Mouse (Mus musculus): ENCODE results near the gene Ticam1. TPM values are rescaled to one million over a fixed set of nuclear protein-coding genes. Genes with fewer than 3 reads are reported as not detected.

Gene Ticam1
- polyA plus RNA-seq (2012): 0.90 and 0.96 TPM in 2 replicates

- no peaks in the 10 kb centered on the region for H3K27me3 ChIP-seq (ENCODE audit: control insufficient read depth)
- peak within 1 kb of the TSS; percentile 86 for H3K4me3 ChIP-seq (replicated peaks)
- peaks cover 82% of the 10 kb centered on the region for H3K4me1 ChIP-seq (ENCODE audit: control insufficient read depth)
- TF ChIP-seq TAL1 (IDR thresholded peaks at IDR 0.05; ENCODE audit: low read length) (no peak), GATA1 (IDR thresholded peaks at IDR 0.05; ENCODE audit: low read length) (peak; percentile 76)
- no peaks in the 10 kb centered on the region for H3K9me3 ChIP-seq (ENCODE audit: control insufficient read depth, low read length)
- peaks cover 54% of the 10 kb centered on the region for H3K36me3 ChIP-seq (ENCODE audit: control insufficient read depth)
Measured at GRCm38 (mm10) chr17:56276643-56277566, at the start of gene Ticam1. Ticam1 (minus strand) TSS chr17:56276786.

- TF ChIP-seq TAL1 (IDR thresholded peaks at IDR 0.05; ENCODE audit: low read length) (no peak), GATA1 (IDR thresholded peaks at IDR 0.05; ENCODE audit: low read length) (no peak)
- Histone ChIP-seq H3K36me3 (ENCODE audit: control insufficient read depth) (peaks cover 43% of the 10 kb centered on the region), H3K9me3 (ENCODE audit: control insufficient read depth, low read length) (no peaks in the 10 kb centered on the region), H3K27me3 (ENCODE audit: control insufficient read depth) (no peaks in the 10 kb centered on the region), H3K4me3 (replicated peaks) (peak within 1 kb of the TSS; percentile 82), H3K4me1 (ENCODE audit: control insufficient read depth) (peaks cover 61% of the 10 kb centered on the region)
Measured at GRCm38 (mm10) chr17:56325450-56326152, 49.0 kb upstream of the Ticam1 start, which contains the start of gene Kdm4b. Kdm4b (plus strand) TSS chr17:56326062.

GRCm38 (mm10) chr17:56324419-56324818 is 47.8 kb upstream of the Ticam1 start:
- TF ChIP-seq GATA1 (IDR thresholded peaks at IDR 0.05; ENCODE audit: low read length) (no peak), TAL1 (IDR thresholded peaks at IDR 0.05; ENCODE audit: low read length) (no peak)
- Histone ChIP-seq H3K4me1 (ENCODE audit: control insufficient read depth) (peaks cover 60% of the 10 kb centered on the region), H3K9me3 (ENCODE audit: control insufficient read depth, low read length) (no peaks in the 10 kb centered on the region), H3K36me3 (ENCODE audit: control insufficient read depth) (peaks cover 55% of the 10 kb centered on the region), H3K27me3 (ENCODE audit: control insufficient read depth) (no peaks in the 10 kb centered on the region), H3K4me3 (replicated peaks) (no peak overlapping the region)

- H3K4me3 ChIP-seq (replicated peaks): no peak overlapping the region
- TF ChIP-seq GATA1 (IDR thresholded peaks at IDR 0.05; ENCODE audit: low read length): no peak
- TF ChIP-seq TAL1 (IDR thresholded peaks at IDR 0.05; ENCODE audit: low read length): no peak
- no peaks in the 10 kb centered on the region for H3K9me3 ChIP-seq (ENCODE audit: control insufficient read depth, low read length)
- peaks cover 100% of the 10 kb centered on the region for H3K36me3 ChIP-seq (ENCODE audit: control insufficient read depth)
- no peaks in the 10 kb centered on the region; the same call in 1 of the 2 replicates for H3K27me3 ChIP-seq (ENCODE audit: control insufficient read depth)
- H3K4me1 ChIP-seq (ENCODE audit: control insufficient read depth): peaks cover 65% of the 10 kb centered on the region
Measured at GRCm38 (mm10) chr17:56309191-56309945, 32.8 kb upstream of the Ticam1 start.

- Histone ChIP-seq H3K27me3 (ENCODE audit: control insufficient read depth) (no peaks in the 10 kb centered on the region; the same call in 1 of the 2 replicates), H3K36me3 (ENCODE audit: control insufficient read depth) (peaks cover 89% of the 10 kb centered on the region), H3K4me3 (replicated peaks) (no peak overlapping the region), H3K9me3 (ENCODE audit: control insufficient read depth, low read length) (no peaks in the 10 kb centered on the region), H3K4me1 (ENCODE audit: control insufficient read depth) (peaks cover 73% of the 10 kb centered on the region)
- TF ChIP-seq TAL1 (IDR thresholded peaks at IDR 0.05; ENCODE audit: low read length): no peak
- TF ChIP-seq GATA1 (IDR thresholded peaks at IDR 0.05; ENCODE audit: low read length): no peak
Measured at GRCm38 (mm10) chr17:56308088-56308487, 31.5 kb upstream of the Ticam1 start.

- H3K9me3 ChIP-seq (ENCODE audit: control insufficient read depth, low read length): no peaks in the 10 kb centered on the region
- no peaks in the 10 kb centered on the region for H3K27me3 ChIP-seq (ENCODE audit: control insufficient read depth)
- peaks cover 79% of the 10 kb centered on the region for H3K4me1 ChIP-seq (ENCODE audit: control insufficient read depth)
- peak overlapping the region; percentile 74 for H3K4me3 ChIP-seq (replicated peaks)
- TF ChIP-seq TAL1 (IDR thresholded peaks at IDR 0.05; ENCODE audit: low read length) (no peak), GATA1 (IDR thresholded peaks at IDR 0.05; ENCODE audit: low read length) (no peak)
- H3K36me3 ChIP-seq (ENCODE audit: control insufficient read depth): peaks cover 66% of the 10 kb centered on the region
Measured at GRCm38 (mm10) chr17:56305826-56306225, 29.2 kb upstream of the Ticam1 start.

GRCm38 (mm10) chr17:56305156-56305555 is 28.6 kb upstream of the Ticam1 start:
- Histone ChIP-seq H3K4me1 (ENCODE audit: control insufficient read depth) (peaks cover 74% of the 10 kb centered on the region), H3K4me3 (replicated peaks) (peak overlapping the region; percentile 74), H3K36me3 (ENCODE audit: control insufficient read depth) (peaks cover 60% of the 10 kb centered on the region)

GRCm38 (mm10) chr17:56304718-56305117 is 28.1 kb upstream of the Ticam1 start:
- H3K4me1 ChIP-seq (ENCODE audit: control insufficient read depth): peaks cover 72% of the 10 kb centered on the region

More at GRCm38 (mm10) chr17:56305156-56305555, 28.6 kb upstream of the Ticam1 start:
- TF ChIP-seq TAL1 (IDR thresholded peaks at IDR 0.05; ENCODE audit: low read length) (no peak), GATA1 (IDR thresholded peaks at IDR 0.05; ENCODE audit: low read length) (no peak)
- Histone ChIP-seq H3K27me3 (ENCODE audit: control insufficient read depth) (peaks cover 1% of the 10 kb centered on the region; the same call in 1 of the 2 replicates), H3K9me3 (ENCODE audit: control insufficient read depth, low read length) (no peaks in the 10 kb centered on the region)

More at GRCm38 (mm10) chr17:56304718-56305117, 28.1 kb upstream of the Ticam1 start:
- H3K9me3 ChIP-seq (ENCODE audit: control insufficient read depth, low read length): no peaks in the 10 kb centered on the region
- peak overlapping the region; percentile 74 for H3K4me3 ChIP-seq (replicated peaks)
- peaks cover 55% of the 10 kb centered on the region for H3K36me3 ChIP-seq (ENCODE audit: control insufficient read depth)
- peaks cover 4% of the 10 kb centered on the region; the same call in 1 of the 2 replicates for H3K27me3 ChIP-seq (ENCODE audit: control insufficient read depth)
- TF ChIP-seq GATA1 (IDR thresholded peaks at IDR 0.05; ENCODE audit: low read length): no peak
